In the genomic region with DNA sequence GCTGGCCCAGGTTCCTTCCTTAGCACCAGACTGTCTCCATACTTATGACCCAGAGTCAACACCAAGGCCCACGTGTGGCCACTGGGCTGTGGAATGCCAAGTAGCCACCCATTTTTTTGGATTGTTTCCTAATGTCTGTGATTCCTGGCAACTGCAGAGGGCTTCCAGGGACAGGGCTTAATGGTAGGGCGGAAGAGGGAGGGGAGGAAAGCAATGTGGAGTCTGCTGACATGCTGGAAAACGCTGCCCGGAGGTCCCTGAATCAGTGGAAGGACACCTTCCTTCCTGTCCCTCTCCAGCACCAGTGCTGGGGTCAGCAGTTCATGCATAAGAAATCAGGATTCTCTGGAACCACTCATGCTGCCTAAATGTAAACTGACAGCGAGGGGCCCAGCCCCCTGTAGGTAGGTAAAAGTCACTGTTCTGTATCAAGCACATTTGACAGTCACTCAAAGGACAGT, we compare ENCODE assay signal across 8 mouse cellular contexts.
A peak's percentile ranks its signal among the peaks of the same experiment; 100 is the strongest.
DNase-seq lines count a peak whose midpoint lies in the region; ATAC-seq lines count a peak whose summit lies in the region.

No protein-coding gene starts in this region.

- H3K27ac ChIP-seq in hindbrain, embryonic 10.5 days: no peak overlapping the region
- no peak overlapping the region for H3K27ac ChIP-seq in hindbrain, embryonic 12.5 days

- no peak overlapping the region for H3K4me2 ChIP-seq in hindbrain, embryonic 12.5 days (replicated peaks)

- DNase-seq in hindbrain, embryonic 10.5 days (ENCODE audit: low spot score): peak; percentile 10
- DNase-seq in heart, adult 18-20 months: peak; percentile 51 to 87
- DNase-seq in kidney, adult 9 months: peak; percentile 73
- peak; percentile 42 to 73 for DNase-seq in lung, postnatal 4 days
- DNase-seq in testis, postnatal 14 days (ENCODE audit: low spot score): no peak
- no peak for DNase-seq in thymus, postnatal 14 days
- no peak for DNase-seq in natural killer cell, adult 2 months (ENCODE audit: low spot score in 2 of 2)

- WGBS in hindbrain, embryonic 10.5 days: 44% methylated on average over 5 of the region's 5 CpGs
- WGBS in hindbrain, embryonic 12.5 days: 46% methylated on average over 5 of the region's 5 CpGs

- H3K36me3 ChIP-seq in hindbrain, embryonic 10.5 days: no peaks in the 10 kb centered on the region
- H3K36me3 ChIP-seq in hindbrain, embryonic 12.5 days: no peaks in the 10 kb centered on the region

- no peaks in the 10 kb centered on the region for H3K27me3 ChIP-seq in hindbrain, embryonic 10.5 days (ENCODE audit: insufficient read depth, poor library complexity, severe bottlenecking)
- no peaks in the 10 kb centered on the region for H3K27me3 ChIP-seq in hindbrain, embryonic 12.5 days

- peaks cover 10% of the 10 kb centered on the region for H3K4me1 ChIP-seq in hindbrain, embryonic 10.5 days (replicated peaks)
- no peaks in the 10 kb centered on the region for H3K4me1 ChIP-seq in hindbrain, embryonic 12.5 days

- no peak overlapping the region for H3K9ac ChIP-seq in hindbrain, embryonic 12.5 days

- no peaks in the 10 kb centered on the region for H3K9me3 ChIP-seq in hindbrain, embryonic 10.5 days
- H3K9me3 ChIP-seq in hindbrain, embryonic 12.5 days (replicated peaks): no peaks in the 10 kb centered on the region

- H3K4me3 ChIP-seq in hindbrain, embryonic 10.5 days: no peak overlapping the region
- H3K4me3 ChIP-seq in hindbrain, embryonic 12.5 days: no peak overlapping the region

- ATAC-seq in hindbrain, embryonic 12.5 days (ENCODE audit: low FRiP score): no peak

Comparison
In these comparisons a context has a peak if more than half of its experiments do, and no peak if none do; other contexts are left out.
1. DNase-seq: peak in hindbrain, embryonic 10.5 days (single experiment), heart, adult 18-20 months (2 of 2), kidney, adult 9 months (single experiment) and lung, postnatal 4 days (2 of 2); none in testis, postnatal 14 days (single experiment), thymus, postnatal 14 days (single experiment) and natural killer cell, adult 2 months (0 of 2).